Mouse (Mus musculus) embryonic facial prominence, embryonic 15.5 days (tissue): Measurements from ENCODE around the gene H2-M10.3. TPM values are rescaled to one million over a fixed set of nuclear protein-coding genes. Genes with fewer than 3 reads are reported as not detected.
"Not testable (repeated sequence)": the region's sequence is repeated elsewhere in the genome, so short reads cannot be mapped to it uniquely, and the experiment has no call there.

ENCODE experiments used
- ATAC-seq: fragments of 200-750 bp; cut with Nextera tagmentation; 2 replicates; pipeline ENCODE4 v1.8.0; 2017; ENCODE audit warnings: low read depth, moderate TSS enrichment; ENCODE audit not compliant: insufficient number of reproducible peaks, low FRiP score, low TSS enrichment
- H3K27ac ChIP-seq: fragments of 300-500 bp; sonication (generic); replicated peaks from 2 replicates; pipeline ENCODE4 v1.5.1; 2015; ENCODE audit warnings: mild to moderate bottlenecking, inconsistent platforms
- H3K27me3 ChIP-seq: fragments of 300-500 bp; sonication (generic); 2 replicates; pipeline ENCODE4 v1.6.1; 2015; ENCODE audit warnings: inconsistent platforms
- H3K36me3 ChIP-seq: fragments of 300-500 bp; sonication (generic); 2 replicates; pipeline ENCODE4 v1.6.1; 2015; ENCODE audit warnings: mild to moderate bottlenecking, inconsistent platforms
- H3K4me1 ChIP-seq: fragments of 300-500 bp; sonication (generic); 2 replicates; pipeline ENCODE4 v1.6.1; 2015; ENCODE audit warnings: inconsistent platforms
- H3K4me2 ChIP-seq: fragments of 300-500 bp; sonication (generic); replicated peaks from 2 replicates; pipeline ENCODE4 v1.6.1; 2015; ENCODE audit warnings: mild to moderate bottlenecking, inconsistent platforms
- H3K4me3 ChIP-seq: fragments of 300-500 bp; sonication (generic); replicated peaks from 2 replicates; pipeline ENCODE4 v1.5.1; 2015; ENCODE audit warnings: mild to moderate bottlenecking, inconsistent platforms
- H3K9ac ChIP-seq: fragments of 300-500 bp; sonication (generic); 2 replicates; pipeline ENCODE4 v1.6.1; 2015; ENCODE audit warnings: inconsistent platforms
- H3K9me3 ChIP-seq: fragments of 300-500 bp; sonication (generic); replicated peaks from 2 replicates; pipeline ENCODE4 v1.6.1; 2016; ENCODE audit warnings: inconsistent platforms
- whole genome bisulfite sequencing: fragments of 180-500 bp; shearing (Covaris S2); methylation state at CpG from one replicate; pipeline ENCODE4 v1.1.7; 2015; 5-methylcytosine and 5-hydroxymethylcytosine counted together
- polyA plus RNA-seq: library from polyadenylated mRNA; unstranded; fragments of >200 nt; fragmentation: Nextera tagmentation; extraction: Ambion mirVana; gene quantifications from 2 replicates; pipeline ENCODE4 v1.2.1, GENCODE M21; 2015

Gene H2-M10.3
- not detected in 2 replicates for polyA plus RNA-seq

GRCm38 (mm10) chr17:36368317-36368716 lies at the start of gene H2-M10.3:
TSS of gene H2-M10.3 (minus strand) at chr17:36368417.
- H3K36me3 ChIP-seq, ATAC-seq, H3K27me3 ChIP-seq: not testable (repeated sequence)

GRCm38 (mm10) chr17:36417416-36417815 lies 49.2 kb upstream of the H2-M10.3 start:
- Histone ChIP-seq H3K4me3 (no peak overlapping the region), H3K4me2 (no peak overlapping the region), H3K36me3 (no peaks in the 10 kb centered on the region), H3K27me3 (no peaks in the 10 kb centered on the region), H3K27ac (no peak overlapping the region), H3K9ac (no peak overlapping the region), H3K9me3 (no peaks in the 10 kb centered on the region), H3K4me1 (no peaks in the 10 kb centered on the region)
- ATAC-seq, result no peak
- WGBS, result 43% methylated on average over 2 of the region's 2 CpGs

More at GRCm38 (mm10) chr17:36368317-36368716, at the start of gene H2-M10.3:
- not testable (repeated sequence) for H3K9me3 ChIP-seq, H3K4me1 ChIP-seq, H3K4me2 ChIP-seq, H3K27ac ChIP-seq, H3K4me3 ChIP-seq, H3K9ac ChIP-seq
- 92% methylated on average over 2 of the region's 2 CpGs for WGBS

DNA sequence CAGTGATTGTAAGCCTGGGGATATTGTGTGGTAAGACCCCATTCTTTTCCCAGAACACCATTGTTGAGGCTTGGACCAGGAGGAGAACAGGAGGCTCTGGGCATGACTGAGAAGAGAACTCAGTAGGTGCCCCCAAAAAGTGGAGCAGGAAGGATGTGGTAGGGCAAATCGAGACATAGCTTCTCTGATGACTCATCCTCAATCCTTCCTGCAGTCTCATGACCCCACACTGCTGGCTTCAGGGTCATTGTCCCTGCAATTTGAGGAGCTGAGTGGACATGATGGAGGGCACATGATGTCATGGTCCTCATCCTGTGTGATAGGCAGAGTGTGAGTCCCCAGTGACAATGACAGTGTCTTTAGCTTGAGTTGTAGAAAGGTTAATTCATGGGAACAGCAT lies 47.2 kb upstream of the H2-M10.3 start:
- WGBS, result 41% methylated on average over 1 of the region's 1 CpGs
- no peak overlapping the region for H3K4me2 ChIP-seq
- no peak for ATAC-seq

GRCm38 (mm10) chr17:36414361-36414760 lies 46.1 kb upstream of the H2-M10.3 start:
- Histone ChIP-seq H3K4me2 (no peak overlapping the region), H3K36me3 (no peaks in the 10 kb centered on the region), H3K27me3 (no peaks in the 10 kb centered on the region), H3K4me1 (no peaks in the 10 kb centered on the region), H3K9me3 (no peaks in the 10 kb centered on the region), H3K9ac (no peak overlapping the region), H3K27ac (no peak overlapping the region), H3K4me3 (no peak overlapping the region)
- no peak for ATAC-seq
- 78% methylated on average over 1 of the region's 1 CpGs for WGBS

More for the DNA sequence above, 47.2 kb upstream of the H2-M10.3 start:
- H3K4me1 ChIP-seq, result no peaks in the 10 kb centered on the region
- no peak overlapping the region for H3K27ac ChIP-seq
- no peaks in the 10 kb centered on the region for H3K9me3 ChIP-seq
- no peaks in the 10 kb centered on the region for H3K36me3 ChIP-seq
- H3K4me3 ChIP-seq, result no peak overlapping the region
- no peak overlapping the region for H3K9ac ChIP-seq
- H3K27me3 ChIP-seq, result no peaks in the 10 kb centered on the region

- Histone ChIP-seq H3K4me2 (no peak overlapping the region), H3K4me1 (no peaks in the 10 kb centered on the region), H3K36me3 (no peaks in the 10 kb centered on the region), H3K27me3 (no peaks in the 10 kb centered on the region), H3K27ac (no peak overlapping the region), H3K9ac (no peak overlapping the region), H3K9me3 (no peaks in the 10 kb centered on the region), H3K4me3 (no peak overlapping the region)
- 72% methylated on average over 2 of the region's 2 CpGs for WGBS
- ATAC-seq, result no peak
Measured at GRCm38 (mm10) chr17:36389907-36390306, 21.7 kb upstream of the H2-M10.3 start.

- not testable (repeated sequence) for H3K9ac ChIP-seq, H3K27ac ChIP-seq, H3K4me3 ChIP-seq, ATAC-seq, H3K4me1 ChIP-seq, H3K4me2 ChIP-seq, H3K27me3 ChIP-seq, H3K36me3 ChIP-seq, H3K9me3 ChIP-seq
Measured at GRCm38 (mm10) chr17:36362404-36362803, 5.8 kb downstream of the H2-M10.3 start.

- not testable (repeated sequence) for H3K27me3 ChIP-seq, H3K4me3 ChIP-seq, H3K27ac ChIP-seq, H3K4me1 ChIP-seq, H3K9me3 ChIP-seq, H3K36me3 ChIP-seq, H3K4me2 ChIP-seq, ATAC-seq, H3K9ac ChIP-seq
Measured at GRCm38 (mm10) chr17:36357512-36357911, 10.7 kb downstream of the H2-M10.3 start.

GRCm38 (mm10) chr17:36355763-36356162 lies 12.5 kb downstream of the H2-M10.3 start:
- Histone ChIP-seq H3K4me3 (no peak overlapping the region), H3K4me1 (no peaks in the 10 kb centered on the region), H3K36me3 (no peaks in the 10 kb centered on the region), H3K27ac (no peak overlapping the region), H3K9me3 (no peaks in the 10 kb centered on the region), H3K27me3 (no peaks in the 10 kb centered on the region), H3K4me2 (no peak overlapping the region), H3K9ac (no peak overlapping the region)
- no peak for ATAC-seq
- 39% methylated on average over 3 of the region's 3 CpGs for WGBS

DNA sequence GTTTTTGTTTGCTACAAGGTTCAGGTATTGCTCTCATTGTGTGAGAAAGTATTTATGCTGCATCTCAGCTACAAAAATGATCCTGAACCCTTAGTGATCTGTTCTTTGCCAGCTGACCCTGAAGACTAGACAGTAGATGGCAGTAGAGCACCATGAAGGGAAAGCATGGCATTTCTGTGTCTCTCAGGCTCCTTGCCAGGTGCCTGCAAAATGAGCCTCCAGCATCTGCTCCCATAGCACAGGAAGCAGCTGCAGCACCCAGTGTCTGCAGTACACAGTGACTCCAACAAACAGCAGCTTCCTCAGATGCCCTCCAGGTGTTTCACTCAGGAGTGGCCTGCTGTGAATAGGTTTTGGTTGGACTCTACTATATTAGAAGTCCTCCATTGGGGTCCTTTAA lies 12.9 kb downstream of the H2-M10.3 start:
- ATAC-seq, H3K9ac ChIP-seq, H3K4me3 ChIP-seq, H3K4me1 ChIP-seq, H3K4me2 ChIP-seq, H3K36me3 ChIP-seq, H3K27me3 ChIP-seq, H3K9me3 ChIP-seq, H3K27ac ChIP-seq: not testable (repeated sequence)

GRCm38 (mm10) chr17:36326055-36326454 lies 42.2 kb downstream of the H2-M10.3 start, which contains the start of gene H2-M10.1:
TSS of gene H2-M10.1 (minus strand) at chr17:36326155.
- no peaks in the 10 kb centered on the region for H3K36me3 ChIP-seq
- ATAC-seq, result no peak
- WGBS, result 91% methylated on average over 4 of the region's 4 CpGs
- no peak within 1 kb of the TSS for H3K4me3 ChIP-seq
- no peak within 1 kb of the TSS for H3K4me2 ChIP-seq
- no peak within 1 kb of the TSS for H3K9ac ChIP-seq
- H3K27ac ChIP-seq, result no peak within 1 kb of the TSS
- no peaks in the 10 kb centered on the region for H3K9me3 ChIP-seq
- no peaks in the 10 kb centered on the region for H3K4me1 ChIP-seq
- H3K27me3 ChIP-seq, result no peaks in the 10 kb centered on the region

DNA sequence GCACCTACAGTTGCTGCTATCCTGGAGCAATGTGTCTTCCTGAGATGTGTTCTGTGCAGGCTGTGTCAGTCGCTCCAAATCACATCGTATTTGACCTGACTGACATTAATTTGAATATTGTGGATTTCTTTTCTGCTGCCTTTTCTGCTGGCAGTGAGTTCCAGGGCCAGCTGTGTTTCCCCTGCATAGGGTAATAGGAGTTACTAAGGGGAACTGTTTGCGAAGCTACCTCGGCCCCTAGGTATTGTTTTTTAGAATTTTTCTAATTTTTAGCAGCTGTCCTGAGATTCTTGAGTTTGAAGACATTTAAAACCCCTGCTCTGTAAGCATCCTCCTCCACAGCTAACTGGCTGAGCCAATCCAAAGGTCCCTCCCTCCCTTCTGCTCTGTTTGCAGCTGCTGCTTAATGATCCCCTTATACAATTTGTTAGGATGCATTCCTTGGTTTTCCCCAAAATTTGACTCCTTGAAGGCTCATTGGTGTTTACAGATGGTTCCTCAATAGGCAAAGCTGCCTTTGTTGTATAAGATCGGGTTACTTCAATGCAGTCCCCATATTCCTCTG lies 52.4 kb downstream of the H2-M10.3 start:
- ATAC-seq, result no peak
- no peaks in the 10 kb centered on the region for H3K36me3 ChIP-seq
- no peak overlapping the region for H3K9ac ChIP-seq
- peaks cover 4% of the 10 kb centered on the region; the same call in 1 of the 2 replicates for H3K4me1 ChIP-seq
- H3K27ac ChIP-seq, result no peak overlapping the region
- peak overlapping the region; percentile 82 for H3K4me2 ChIP-seq
- no peaks in the 10 kb centered on the region for H3K9me3 ChIP-seq
- H3K4me3 ChIP-seq, result peak overlapping the region; percentile 50
- no peaks in the 10 kb centered on the region for H3K27me3 ChIP-seq
- 14% methylated on average over 5 of the region's 5 CpGs for WGBS

- WGBS, result under 1% methylated on average over 19 of the region's 19 CpGs
- H3K4me1 ChIP-seq, result peaks cover 4% of the 10 kb centered on the region; the same call in 1 of the 2 replicates
- H3K9me3 ChIP-seq, result no peaks in the 10 kb centered on the region
- H3K36me3 ChIP-seq, result no peaks in the 10 kb centered on the region
- peak overlapping the region; percentile 18; the same call in 1 of the 2 replicates for H3K9ac ChIP-seq
- peak overlapping the region; percentile 82 for H3K4me2 ChIP-seq
- no peak overlapping the region for H3K27ac ChIP-seq
- ATAC-seq, result 0 out of 2 replicates have a peak, but pooled peaks have one; percentile 29
- H3K27me3 ChIP-seq, result no peaks in the 10 kb centered on the region
- peak overlapping the region; percentile 50 for H3K4me3 ChIP-seq
Measured at GRCm38 (mm10) chr17:36315041-36315688, 53.1 kb downstream of the H2-M10.3 start.
